Mouse (Mus musculus) intestine, embryonic 15.5 days (tissue): Measurements from ENCODE around the gene Zfyve26. TPM values are rescaled to one million over a fixed set of nuclear protein-coding genes. Genes with fewer than 3 reads are reported as not detected.
A peak's percentile ranks its signal among the peaks of the same experiment; 100 is the strongest.
"Not testable (repeated sequence)": the region's sequence is repeated elsewhere in the genome, so short reads cannot be mapped to it uniquely, and the experiment has no call there.

Experiments
- ATAC-seq: fragments of 200-750 bp; cut with Nextera tagmentation; 2 replicates; pipeline ENCODE4 v1.8.0; 2017; ENCODE audit warnings: moderate TSS enrichment, moderate library complexity
- H3K27ac ChIP-seq: fragments of 300-500 bp; sonication (generic); 2 replicates; pipeline ENCODE4 v1.5.1; 2015; ENCODE audit warnings: mild to moderate bottlenecking, inconsistent platforms
- H3K27me3 ChIP-seq: fragments of 300-500 bp; sonication (generic); replicated peaks from 2 replicates; pipeline ENCODE4 v1.6.1; 2015; ENCODE audit warnings: inconsistent platforms
- H3K36me3 ChIP-seq: fragments of 300-500 bp; sonication (generic); 2 replicates; pipeline ENCODE4 v1.6.1; 2015; ENCODE audit warnings: inconsistent platforms
- H3K4me1 ChIP-seq: fragments of 300-500 bp; sonication (generic); replicated peaks from 2 replicates; pipeline ENCODE4 v1.6.1; 2015; ENCODE audit warnings: inconsistent platforms
- H3K4me2 ChIP-seq: fragments of 300-500 bp; sonication (generic); replicated peaks from 2 replicates; pipeline ENCODE4 v1.6.1; 2015; ENCODE audit warnings: mild to moderate bottlenecking, inconsistent platforms
- H3K4me3 ChIP-seq: fragments of 300-500 bp; sonication (generic); replicated peaks from 2 replicates; pipeline ENCODE4 v1.5.1; 2015; ENCODE audit warnings: inconsistent platforms
- H3K9ac ChIP-seq: fragments of 300-500 bp; sonication (generic); 2 replicates; pipeline ENCODE4 v1.6.1; 2015; ENCODE audit warnings: inconsistent platforms
- H3K9me3 ChIP-seq: fragments of 300-500 bp; sonication (generic); 2 replicates; pipeline ENCODE4 v1.6.1; 2016; ENCODE audit warnings: inconsistent platforms
- WGBS: fragments of 180-500 bp; shearing (Covaris S2); methylation state at CpG from one replicate; pipeline ENCODE4 v1.1.7; 2015; 5-methylcytosine and 5-hydroxymethylcytosine counted together
- polyA plus RNA-seq: library from polyadenylated mRNA; unstranded; fragments of >200 nt; fragmentation: Nextera tagmentation; extraction: Ambion mirVana; gene quantifications from 2 replicates; pipeline ENCODE4 v1.2.1, GENCODE M21; 2015

Zfyve26 gene
- polyA plus RNA-seq = 11.6 and 13.7 TPM in 2 replicates

DNA sequence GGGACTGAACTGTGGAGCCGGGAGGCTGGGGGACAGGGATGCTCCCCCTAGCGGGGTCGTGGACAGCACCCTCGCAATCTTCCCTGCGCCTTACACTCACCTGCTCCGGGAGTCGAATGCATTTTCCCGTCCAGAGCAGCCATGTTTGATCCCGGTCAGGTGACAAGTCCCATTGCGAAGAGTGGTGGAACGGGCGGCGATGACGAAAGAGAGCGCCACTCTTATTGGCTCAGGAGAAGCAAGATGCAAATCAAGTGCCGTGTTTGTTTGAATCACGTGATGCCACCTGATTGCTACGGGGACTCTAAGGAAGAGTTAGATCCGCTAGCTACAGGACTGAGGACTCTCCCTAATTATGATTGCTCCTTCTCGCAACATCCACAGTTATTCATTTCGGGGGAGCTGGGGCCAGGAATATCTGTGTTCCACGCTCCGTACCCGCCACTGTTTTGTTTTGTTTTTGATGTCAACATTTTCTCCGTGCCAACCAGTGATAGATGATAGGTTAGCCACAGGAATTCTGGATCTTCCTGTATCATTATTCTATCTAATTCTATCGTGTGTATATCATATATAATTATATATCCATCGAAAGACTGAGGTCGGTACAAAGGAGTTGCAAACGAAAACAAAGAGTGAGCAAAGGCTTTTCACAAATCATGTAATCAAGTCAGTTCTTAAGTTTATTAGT, at the start of gene Zfyve26:
TSS of gene Zfyve26 (minus strand) at position 179 of the 691 bp plus-strand sequence.
- H3K9ac ChIP-seq = peak within 1 kb of the TSS; percentile 65
- H3K4me2 ChIP-seq = peak within 1 kb of the TSS; percentile 79
- under 1% methylated on average over 29 of the region's 29 CpGs for WGBS
- H3K4me3 ChIP-seq = peak within 1 kb of the TSS; percentile 71
- H3K36me3 ChIP-seq = no peaks in the 10 kb centered on the region
- peaks cover 10% of the 10 kb centered on the region; the same call in 1 of the 2 replicates for H3K4me1 ChIP-seq
- no peaks in the 10 kb centered on the region for H3K27me3 ChIP-seq
- no peaks in the 10 kb centered on the region for H3K9me3 ChIP-seq
- H3K27ac ChIP-seq = peak within 1 kb of the TSS; percentile 67
- peak; percentile 94 for ATAC-seq

DNA sequence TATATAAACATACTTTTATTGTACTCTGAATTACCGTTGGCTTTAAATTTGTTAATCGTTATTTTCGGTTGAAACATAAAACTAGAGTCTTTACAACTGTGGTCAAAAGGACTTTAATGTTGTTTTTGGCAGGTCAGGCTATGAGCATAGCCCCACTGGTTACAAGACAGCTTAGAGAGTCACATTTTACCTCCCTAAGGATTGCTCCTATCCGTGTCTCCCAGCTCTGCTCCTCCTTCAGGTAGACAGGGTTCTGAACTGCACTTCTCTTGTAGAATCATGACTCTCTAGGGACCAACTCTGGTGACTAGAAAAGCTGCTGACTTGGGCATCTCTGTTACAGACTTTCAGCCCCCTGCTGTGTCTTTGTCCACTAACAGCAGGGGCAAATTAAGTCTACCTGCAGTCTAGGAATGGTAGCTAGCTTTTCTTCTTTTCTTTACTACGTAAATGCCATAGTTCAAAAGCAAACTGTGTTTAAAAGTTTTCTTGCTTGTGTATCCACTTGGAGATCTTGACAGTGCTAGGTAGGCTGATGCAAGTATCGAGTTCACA, 45.3 kb upstream of the Zfyve26 start:
- ATAC-seq = no peak
- no peaks in the 10 kb centered on the region for H3K9me3 ChIP-seq
- no peak overlapping the region for H3K27ac ChIP-seq
- no peak overlapping the region for H3K4me3 ChIP-seq
- H3K9ac ChIP-seq = no peak overlapping the region
- 60% methylated on average over 6 of the region's 6 CpGs for WGBS
- 0 out of 2 replicates have a peak, but pooled peaks cover 7% of the 10 kb centered on the region for H3K4me1 ChIP-seq
- H3K4me2 ChIP-seq = no peak overlapping the region
- no peaks in the 10 kb centered on the region for H3K27me3 ChIP-seq
- no peaks in the 10 kb centered on the region for H3K36me3 ChIP-seq

DNA sequence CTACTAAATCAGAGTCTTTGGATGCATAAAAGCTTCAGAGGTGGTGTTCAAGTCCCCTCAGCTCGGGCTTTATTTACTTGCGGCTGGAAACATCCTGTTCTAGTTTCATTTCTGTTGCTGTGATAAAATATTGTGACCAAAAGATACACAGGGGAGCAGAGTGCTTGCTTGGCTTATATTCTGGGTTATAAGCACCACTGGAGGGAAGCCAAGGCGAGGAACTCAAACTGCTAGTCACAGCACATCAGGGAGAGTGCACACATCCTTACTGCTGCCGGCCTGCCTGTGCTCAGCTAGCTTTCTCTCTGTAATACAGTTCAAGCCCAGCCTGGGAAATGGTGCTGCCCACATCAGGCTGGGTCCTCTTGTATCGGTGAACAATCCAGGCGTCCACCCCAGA, 44.4 kb upstream of the Zfyve26 start:
- WGBS = 63% methylated on average over 6 of the region's 6 CpGs
- Histone ChIP-seq H3K27ac (peak overlapping the region; percentile 44), H3K36me3 (no peaks in the 10 kb centered on the region), H3K4me1 (0 out of 2 replicates have a peak, but pooled peaks cover 7% of the 10 kb centered on the region), H3K4me3 (no peak overlapping the region), H3K9ac (no peak overlapping the region), H3K9me3 (no peaks in the 10 kb centered on the region), H3K27me3 (no peaks in the 10 kb centered on the region), H3K4me2 (no peak overlapping the region)
- peak; percentile 47 for ATAC-seq

DNA sequence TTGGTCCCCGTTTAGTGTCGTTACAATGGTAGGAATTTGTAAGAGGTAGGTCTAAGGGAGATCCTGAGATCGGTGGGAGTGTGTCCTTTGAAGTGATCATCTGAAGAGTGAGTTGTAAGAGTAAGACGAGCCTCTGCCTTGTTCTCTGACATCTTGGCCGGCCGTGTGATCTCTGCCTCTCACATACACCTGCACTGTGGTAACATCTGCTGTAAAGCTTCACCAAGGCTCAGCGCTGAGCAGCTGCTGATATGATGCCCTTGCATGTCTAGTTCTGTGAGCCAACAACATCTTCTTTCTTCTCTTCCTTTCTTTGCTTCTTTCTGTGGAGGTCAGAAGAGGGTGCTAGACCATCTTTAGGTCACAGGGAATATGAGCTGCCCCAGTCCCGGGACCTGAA, 42.7 kb upstream of the Zfyve26 start:
- 86% methylated on average over 8 of the region's 8 CpGs for WGBS
- H3K27me3 ChIP-seq = no peaks in the 10 kb centered on the region
- ATAC-seq = no peak

DNA sequence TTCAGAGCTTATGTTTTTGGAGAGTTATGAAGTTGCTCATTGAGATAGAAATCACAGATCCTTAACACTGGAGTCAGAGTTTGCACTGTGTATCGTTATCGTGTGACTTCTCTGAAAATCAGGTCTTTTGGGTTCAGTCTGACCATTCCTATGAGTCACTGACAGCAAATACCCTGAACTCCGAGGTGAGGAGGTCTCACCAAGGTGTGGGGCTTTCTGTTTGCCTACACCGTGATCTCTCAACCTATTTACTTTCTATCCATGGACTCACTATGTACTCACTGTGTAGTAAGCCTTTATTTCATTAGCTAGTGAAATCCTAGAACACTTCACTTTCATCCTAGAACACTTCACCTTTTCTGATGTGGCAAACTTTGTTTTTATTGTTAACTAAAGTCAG, 35.6 kb upstream of the Zfyve26 start:
- Histone ChIP-seq H3K4me2 (no peak overlapping the region), H3K27me3 (no peaks in the 10 kb centered on the region), H3K27ac (no peak overlapping the region), H3K4me1 (peaks cover 5% of the 10 kb centered on the region; the same call in 1 of the 2 replicates), H3K9ac (no peak overlapping the region), H3K4me3 (no peak overlapping the region), H3K9me3 (no peaks in the 10 kb centered on the region), H3K36me3 (0 out of 2 replicates have a peak, but pooled peaks cover 9% of the 10 kb centered on the region)
- WGBS = 74% methylated on average over 4 of the region's 4 CpGs
- ATAC-seq = no peak

More for the DNA sequence above, 42.7 kb upstream of the Zfyve26 start:
- Histone ChIP-seq H3K4me2 (no peak overlapping the region), H3K36me3 (0 out of 2 replicates have a peak, but pooled peaks cover 9% of the 10 kb centered on the region), H3K9ac (no peak overlapping the region), H3K4me3 (no peak overlapping the region), H3K27ac (no peak overlapping the region), H3K9me3 (no peaks in the 10 kb centered on the region), H3K4me1 (0 out of 2 replicates have a peak, but pooled peaks cover 7% of the 10 kb centered on the region)

DNA sequence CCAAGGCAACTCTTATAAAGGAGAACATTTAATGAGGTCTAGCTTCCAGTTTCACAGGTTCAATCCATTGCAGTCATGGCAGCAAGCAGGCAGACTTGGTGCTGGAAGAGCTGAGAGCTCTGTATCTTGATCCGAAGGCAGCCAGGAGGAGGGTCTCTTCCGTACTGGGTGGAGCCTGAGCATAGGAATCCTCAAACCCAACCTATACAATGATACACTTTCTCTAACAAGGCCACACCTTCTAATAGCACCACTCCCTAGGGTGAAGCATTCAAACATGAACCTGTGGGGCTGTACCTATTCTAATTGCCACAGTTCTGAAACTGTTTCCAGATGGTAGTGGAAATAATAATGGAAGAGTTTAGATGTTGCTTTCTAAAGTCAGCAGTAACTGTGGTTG, 34.5 kb upstream of the Zfyve26 start:
- Histone ChIP-seq H3K9me3 (no peaks in the 10 kb centered on the region), H3K27ac (no peak overlapping the region), H3K27me3 (no peaks in the 10 kb centered on the region), H3K4me1 (peaks cover 5% of the 10 kb centered on the region; the same call in 1 of the 2 replicates), H3K9ac (no peak overlapping the region), H3K36me3 (0 out of 2 replicates have a peak, but pooled peaks cover 9% of the 10 kb centered on the region), H3K4me3 (no peak overlapping the region), H3K4me2 (no peak overlapping the region)
- ATAC-seq = no peak
- WGBS = 74% methylated on average over 2 of the region's 2 CpGs

DNA sequence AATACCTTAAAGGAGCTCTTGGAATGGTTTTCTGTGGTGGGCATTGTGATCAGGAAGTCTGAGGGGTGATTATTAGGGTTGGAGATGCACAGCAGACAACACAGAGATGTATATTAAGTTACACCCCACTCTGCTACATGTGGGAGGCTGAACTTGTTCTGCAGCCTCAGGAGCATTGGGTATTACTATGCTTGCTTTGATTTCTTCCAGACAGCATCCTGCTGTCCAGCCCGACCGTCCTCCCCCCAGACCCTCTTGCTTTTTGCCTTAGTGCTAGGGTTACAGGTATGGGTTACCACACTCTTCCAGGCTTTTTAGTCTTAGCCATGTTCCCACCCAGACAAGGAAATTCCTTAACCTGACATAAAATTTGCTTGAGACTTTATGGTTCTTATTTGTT, 31.8 kb upstream of the Zfyve26 start:
- 0 out of 2 replicates have a peak, but pooled peaks have one; percentile 31 for ATAC-seq
- Histone ChIP-seq H3K9me3 (no peaks in the 10 kb centered on the region), H3K27me3 (no peaks in the 10 kb centered on the region), H3K27ac (peak overlapping the region; percentile 44), H3K4me2 (no peak overlapping the region), H3K4me3 (no peak overlapping the region), H3K36me3 (no peaks in the 10 kb centered on the region), H3K9ac (no peak overlapping the region), H3K4me1 (peaks cover 5% of the 10 kb centered on the region; the same call in 1 of the 2 replicates)
- WGBS = 56% methylated on average over 2 of the region's 2 CpGs

DNA sequence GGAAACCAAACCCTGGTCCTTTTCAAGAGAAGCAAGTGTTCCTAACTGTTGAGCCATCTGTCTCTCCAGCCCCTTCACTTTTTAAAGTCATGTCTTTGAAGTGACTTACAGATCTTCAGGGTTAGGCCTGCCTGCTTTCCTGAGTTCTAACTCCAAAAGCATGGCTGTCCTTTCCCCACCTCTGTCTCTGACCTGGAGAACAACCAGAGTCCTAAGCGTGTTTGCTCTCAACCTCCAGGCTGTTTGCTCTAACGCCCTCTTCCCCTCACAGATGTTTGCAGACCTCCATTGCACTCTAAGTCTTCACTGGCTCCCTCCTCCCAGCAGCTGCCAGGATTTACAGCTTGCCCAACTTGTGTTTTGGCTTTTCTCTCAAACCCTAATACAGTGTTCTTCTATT, 30.6 kb upstream of the Zfyve26 start:
- no peak overlapping the region for H3K9ac ChIP-seq
- H3K4me3 ChIP-seq = no peak overlapping the region
- H3K27me3 ChIP-seq = no peaks in the 10 kb centered on the region
- ATAC-seq = no peak
- H3K4me2 ChIP-seq = no peak overlapping the region
- WGBS = 51% methylated on average over 2 of the region's 2 CpGs
- no peaks in the 10 kb centered on the region for H3K36me3 ChIP-seq
- peaks cover 5% of the 10 kb centered on the region; the same call in 1 of the 2 replicates for H3K4me1 ChIP-seq
- no peaks in the 10 kb centered on the region for H3K9me3 ChIP-seq
- H3K27ac ChIP-seq = no peak overlapping the region

DNA sequence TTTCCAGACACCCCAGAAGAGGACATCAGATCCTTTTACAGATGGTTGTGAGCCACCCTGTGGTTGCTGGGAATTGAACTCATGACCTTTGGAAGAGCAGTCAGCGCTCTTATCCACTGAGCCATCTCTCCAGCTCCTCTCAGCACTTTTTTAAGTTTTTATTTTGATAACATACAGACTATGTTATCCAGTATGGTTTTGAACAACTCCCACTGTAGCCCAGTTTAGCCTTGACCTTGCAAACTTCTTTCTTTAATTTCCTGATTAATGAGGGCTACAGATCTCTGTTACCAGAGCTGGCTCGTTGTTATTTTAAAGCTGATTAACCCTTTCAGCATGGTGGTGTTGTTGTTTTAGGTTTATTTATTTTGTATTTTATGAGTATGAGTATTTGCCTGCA, 30.1 kb upstream of the Zfyve26 start:
- H3K36me3 ChIP-seq = no peaks in the 10 kb centered on the region
- H3K4me1 ChIP-seq = peaks cover 5% of the 10 kb centered on the region; the same call in 1 of the 2 replicates
- H3K27me3 ChIP-seq = no peaks in the 10 kb centered on the region
- ATAC-seq = no peak
- no peak overlapping the region for H3K4me3 ChIP-seq
- WGBS = 38% methylated on average over 2 of the region's 2 CpGs
- H3K4me2 ChIP-seq = no peak overlapping the region
- no peak overlapping the region for H3K9ac ChIP-seq
- no peak overlapping the region for H3K27ac ChIP-seq
- H3K9me3 ChIP-seq = no peaks in the 10 kb centered on the region

DNA sequence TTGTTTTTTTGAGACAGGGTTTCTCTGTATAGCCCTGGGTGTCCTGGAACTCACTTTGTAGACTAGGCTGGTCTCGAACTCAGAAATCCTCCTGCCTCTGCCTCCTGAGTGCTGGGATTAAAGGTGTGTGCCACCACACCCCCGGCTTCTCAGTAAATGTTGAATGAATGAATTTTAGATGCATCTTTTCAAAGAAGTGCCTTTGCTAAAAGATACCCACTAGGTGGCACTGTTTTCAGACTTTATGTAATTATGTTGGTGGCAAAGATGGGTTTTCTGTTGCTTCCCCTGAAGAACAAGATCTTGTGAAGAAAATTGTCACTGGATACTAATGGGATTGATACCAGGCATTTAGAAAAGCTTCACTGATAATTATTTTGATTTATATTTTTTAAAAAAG, 26.4 kb upstream of the Zfyve26 start:
- not testable (repeated sequence) for H3K9ac ChIP-seq, H3K9me3 ChIP-seq, H3K36me3 ChIP-seq, ATAC-seq, H3K27ac ChIP-seq, H3K4me3 ChIP-seq, H3K27me3 ChIP-seq, H3K4me1 ChIP-seq, H3K4me2 ChIP-seq
- WGBS = 66% methylated on average over 2 of the region's 2 CpGs

DNA sequence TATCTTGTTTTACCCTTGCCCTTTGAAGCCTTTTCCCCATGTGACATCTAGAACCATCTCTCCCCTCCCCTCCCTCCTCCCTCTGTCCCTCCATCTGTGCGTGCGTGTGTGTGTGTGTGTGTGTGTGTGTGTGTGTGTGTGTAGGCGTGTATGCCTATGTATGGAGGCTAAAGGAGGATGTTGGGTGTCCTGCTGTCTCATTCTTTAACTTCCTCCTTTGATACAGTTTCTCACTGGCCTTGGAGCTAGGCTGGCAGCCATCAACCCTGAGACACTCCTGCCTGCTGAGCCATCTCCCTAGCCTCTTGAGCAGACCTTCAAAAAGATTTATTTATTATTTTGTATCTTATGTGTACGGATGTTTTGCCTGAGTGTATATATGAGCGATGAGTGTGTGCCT, 24.8 kb upstream of the Zfyve26 start:
- 69% methylated on average over 5 of the region's 5 CpGs for whole genome bisulfite sequencing
- H3K27me3 ChIP-seq = no peaks in the 10 kb centered on the region
- no peak overlapping the region for H3K27ac ChIP-seq
- no peaks in the 10 kb centered on the region for H3K9me3 ChIP-seq
- no peaks in the 10 kb centered on the region for H3K36me3 ChIP-seq
- ATAC-seq = no peak
- H3K4me1 ChIP-seq = no peaks in the 10 kb centered on the region
- H3K4me3 ChIP-seq = no peak overlapping the region
- H3K4me2 ChIP-seq = no peak overlapping the region
- H3K9ac ChIP-seq = no peak overlapping the region

DNA sequence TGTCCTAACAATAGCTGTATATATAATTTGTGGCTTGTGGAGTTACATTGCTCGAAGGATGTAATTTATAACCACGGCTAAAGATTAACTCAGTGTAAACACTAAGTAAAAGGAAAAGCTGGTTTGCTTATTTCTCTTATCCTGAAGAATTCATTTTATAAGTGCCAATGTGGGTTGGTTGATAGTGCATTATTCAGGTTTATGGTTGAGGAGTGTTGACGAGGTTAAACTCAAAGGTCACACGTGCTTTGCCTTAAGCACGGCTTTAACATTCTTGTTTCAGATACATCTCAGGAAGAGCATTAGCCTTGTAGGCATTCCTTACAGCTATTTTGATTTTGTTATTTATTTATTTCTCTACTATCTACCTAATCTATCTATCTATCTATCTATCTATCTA, 21.2 kb upstream of the Zfyve26 start:
- Histone ChIP-seq H3K9ac (no peak overlapping the region), H3K4me1 (no peaks in the 10 kb centered on the region), H3K27me3 (no peaks in the 10 kb centered on the region), H3K4me3 (no peak overlapping the region), H3K27ac (no peak overlapping the region), H3K9me3 (no peaks in the 10 kb centered on the region), H3K36me3 (no peaks in the 10 kb centered on the region), H3K4me2 (no peak overlapping the region)
- ATAC-seq = peak; percentile 57
- 30% methylated on average over 5 of the region's 5 CpGs for WGBS

DNA sequence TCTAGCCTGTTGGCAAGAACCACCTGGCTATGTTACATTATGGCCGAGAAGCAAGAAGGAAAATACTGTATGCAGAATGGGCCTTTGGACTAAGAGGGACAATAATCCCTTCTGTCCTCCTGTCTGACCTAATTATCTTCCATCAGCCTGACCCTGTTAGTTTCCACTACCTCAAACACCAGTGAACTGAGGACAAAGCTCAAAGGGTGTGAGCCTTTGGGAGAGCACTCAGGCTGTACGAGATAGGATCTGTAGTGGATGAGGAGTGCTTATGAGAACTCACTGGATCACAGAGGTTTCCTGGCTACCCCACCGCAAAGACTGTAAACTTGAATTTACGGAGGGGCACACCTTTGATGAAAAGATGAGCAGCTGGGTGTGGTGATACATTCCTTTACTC, 17.6 kb upstream of the Zfyve26 start:
- peak; percentile 70 for ATAC-seq
- H3K27me3 ChIP-seq = no peaks in the 10 kb centered on the region
- H3K4me2 ChIP-seq = no peak overlapping the region
- no peaks in the 10 kb centered on the region for H3K36me3 ChIP-seq
- H3K4me3 ChIP-seq = no peak overlapping the region
- H3K9ac ChIP-seq = no peak overlapping the region
- H3K9me3 ChIP-seq = no peaks in the 10 kb centered on the region
- no peak overlapping the region for H3K27ac ChIP-seq
- no peaks in the 10 kb centered on the region for H3K4me1 ChIP-seq
- 73% methylated on average over 4 of the region's 4 CpGs for WGBS
